Mouse (Mus musculus) cerebellum, adult 2 months (tissue): Measurements from ENCODE around the gene Prmt7. TPM values are rescaled to one million over a fixed set of nuclear protein-coding genes. Genes with fewer than 3 reads are reported as not detected.

Experiments used
- DNase-seq, 2 experiments: peaks; one replicate each; pipeline ENCODE4 v3.0.0; 2021
- H3K27ac ChIP-seq: fragments of 200-500 bp; 2 replicates; pipeline ENCODE4 v1.5.1; 2012; ENCODE audit warnings: low read length, control low read depth, inconsistent platforms; ENCODE audit not compliant: insufficient read depth
- H3K27me3 ChIP-seq: fragments of 200-500 bp; 2 replicates; pipeline ENCODE4 v1.6.1; 2012; ENCODE audit warnings: inconsistent platforms, mild to moderate bottlenecking, low read length, moderate library complexity; ENCODE audit not compliant: control insufficient read depth, insufficient read depth
- H3K4me1 ChIP-seq: fragments of 200-500 bp; 2 replicates; pipeline ENCODE4 v1.6.1; 2011; ENCODE audit warnings: low read length; ENCODE audit not compliant: control insufficient read depth, insufficient read depth
- H3K4me3 ChIP-seq: fragments of 200-500 bp; replicated peaks from 2 replicates; pipeline ENCODE3; 2011; ENCODE audit warnings: mild to moderate bottlenecking, low read depth, low read length, control low read depth; ENCODE audit not compliant: insufficient read depth
- CTCF ChIP-seq: fragments of 200-500 bp; IDR thresholded peaks from 2 replicates; pipeline ENCODE4 v1.5.1; 2011; ENCODE audit warnings: low read depth, mild to moderate bottlenecking, control low read depth, low read length, moderate library complexity, borderline replicate concordance; ENCODE audit not compliant: insufficient read depth
- POLR2A ChIP-seq: fragments of 200-500 bp; IDR thresholded peaks from 2 replicates; pipeline ENCODE4 v1.6.1; 2011; ENCODE audit warnings: low read length, control low read depth, borderline replicate concordance; ENCODE audit not compliant: insufficient read depth
- WGBS: fragments of 180-500 bp; shearing (Covaris S2); methylation state at CpG from one replicate; pipeline ENCODE4 v1.1.7; 2018; 5-methylcytosine and 5-hydroxymethylcytosine counted together
- polyA plus RNA-seq: library from polyadenylated mRNA; depleted of rRNA; stranded (reverse); fragments of >200 nt; gene quantifications from 2 replicates; pipeline ENCODE4 v1.2.3, GENCODE M21; 2012

Prmt7 gene
- polyA plus RNA-seq, 1 experiment: 36.1 TPM

DNA sequence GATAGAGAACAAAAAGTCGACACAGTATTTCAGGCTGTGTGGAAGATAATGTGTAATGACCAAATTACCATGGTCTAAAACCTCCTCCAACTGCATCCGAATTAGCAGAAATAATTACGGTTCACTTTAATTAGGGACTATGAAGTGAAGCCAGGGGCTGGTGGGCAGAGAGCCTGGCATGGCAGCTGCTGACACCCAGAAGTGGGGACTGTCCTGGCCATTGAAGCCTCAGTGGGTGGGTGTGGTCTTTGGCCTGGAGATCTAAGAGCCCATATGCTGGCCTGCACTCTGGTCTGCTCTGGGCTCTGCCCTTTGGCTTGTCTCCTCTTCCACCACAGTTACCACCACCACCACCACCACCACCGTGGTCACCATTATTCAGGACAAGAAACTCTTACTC is 53.2 kb downstream of the Prmt7 start:
- no peak for DNase-seq
- H3K27ac ChIP-seq: no peak overlapping the region
- no peak overlapping the region for H3K4me3 ChIP-seq
- H3K4me1 ChIP-seq: peaks cover 18% of the 10 kb centered on the region
- TF ChIP-seq CTCF: no peak
- TF ChIP-seq POLR2A: no peak
- no peaks in the 10 kb centered on the region for H3K27me3 ChIP-seq
- WGBS: 44% methylated on average over 4 of the region's 4 CpGs

DNA sequence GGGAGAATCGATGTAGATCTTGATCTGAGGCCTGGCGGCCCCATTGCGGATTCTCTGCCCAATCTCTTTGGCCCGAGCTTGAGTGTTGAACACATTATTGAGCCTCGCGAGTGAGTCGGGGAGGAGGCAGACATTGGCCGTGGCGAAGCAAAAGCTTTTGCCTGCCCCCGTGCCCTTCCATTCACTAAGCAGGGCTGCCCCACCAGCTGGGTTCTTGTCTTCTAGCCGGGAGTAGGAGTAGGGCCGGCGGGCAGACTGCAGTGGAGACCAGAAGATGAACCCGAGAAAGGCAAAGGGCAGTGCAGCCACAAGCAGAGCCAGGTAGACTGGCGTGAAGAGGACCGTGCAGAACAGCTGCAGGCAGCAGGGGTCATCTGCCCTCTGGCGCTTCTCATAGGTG is 54.7 kb downstream of the Prmt7 start:
- Histone ChIP-seq H3K27ac (no peak overlapping the region), H3K4me3 (no peak overlapping the region), H3K4me1 (peaks cover 7% of the 10 kb centered on the region), H3K27me3 (no peaks in the 10 kb centered on the region)
- no peak for TF ChIP-seq POLR2A
- no peak for TF ChIP-seq CTCF
- 63% methylated on average over 17 of the region's 17 CpGs for WGBS
- no peak for DNase-seq

DNA sequence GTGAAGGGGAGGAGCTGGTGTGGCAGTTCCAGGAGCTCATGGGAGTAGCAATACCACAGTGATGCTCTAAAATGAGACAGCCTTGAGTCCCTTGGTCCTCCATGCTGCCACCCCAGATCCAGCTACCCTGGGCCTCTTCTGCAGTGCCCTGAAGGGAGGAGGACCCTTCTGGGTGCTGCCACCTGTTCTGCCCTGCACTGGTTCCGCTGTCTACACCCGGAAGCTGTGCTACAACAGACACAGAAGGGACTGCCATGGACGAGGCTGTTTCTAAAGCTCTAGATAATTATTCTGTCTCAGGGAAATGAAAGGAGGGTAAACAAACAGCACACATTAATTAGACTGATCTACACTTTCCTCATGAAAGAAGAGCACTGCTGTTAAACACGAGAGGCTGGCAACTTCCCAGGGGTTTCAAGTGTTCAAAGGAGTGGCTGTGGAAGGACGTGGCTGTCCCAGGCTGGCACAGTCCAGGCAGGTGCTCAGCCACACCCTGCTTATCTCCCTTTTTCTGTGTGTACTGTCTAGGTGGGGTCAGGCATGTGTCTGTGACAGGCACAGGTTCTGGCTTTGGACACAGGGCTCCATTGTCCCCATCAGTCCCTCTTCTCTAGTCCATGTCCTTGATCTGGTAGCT is 58.1 kb downstream of the Prmt7 start:
- Histone ChIP-seq H3K4me3 (no peak overlapping the region), H3K27me3 (no peaks in the 10 kb centered on the region), H3K27ac (no peak overlapping the region), H3K4me1 (no peaks in the 10 kb centered on the region)
- no peak for DNase-seq
- no peak for TF ChIP-seq CTCF
- no peak for TF ChIP-seq POLR2A
- 75% methylated on average over 5 of the region's 5 CpGs for WGBS

DNA sequence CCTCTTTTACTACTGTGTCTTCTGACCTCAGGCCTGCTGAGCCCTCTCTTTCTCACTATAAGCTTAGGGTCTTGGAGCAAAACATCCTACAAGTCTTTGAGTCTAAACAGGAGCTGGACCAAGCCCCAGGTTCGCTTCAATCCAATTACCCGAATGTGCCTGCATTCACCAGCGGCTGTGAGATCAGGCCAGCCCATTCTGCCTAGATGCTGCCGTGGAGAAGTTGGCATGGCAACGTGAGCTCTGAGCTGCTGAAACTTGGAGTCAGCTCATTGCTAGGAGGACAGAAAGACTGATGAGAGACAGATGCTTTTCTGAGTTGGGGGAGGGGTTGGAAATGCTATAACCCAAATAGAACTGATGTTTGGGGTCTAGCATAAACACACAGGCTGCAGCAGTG is 60.1 kb downstream of the Prmt7 start:
- Histone ChIP-seq H3K27me3 (no peaks in the 10 kb centered on the region), H3K4me1 (no peaks in the 10 kb centered on the region), H3K4me3 (no peak overlapping the region), H3K27ac (no peak overlapping the region)
- TF ChIP-seq CTCF (no peak), POLR2A (no peak)
- WGBS: 38% methylated on average over 5 of the region's 5 CpGs
- DNase-seq: no peak

DNA sequence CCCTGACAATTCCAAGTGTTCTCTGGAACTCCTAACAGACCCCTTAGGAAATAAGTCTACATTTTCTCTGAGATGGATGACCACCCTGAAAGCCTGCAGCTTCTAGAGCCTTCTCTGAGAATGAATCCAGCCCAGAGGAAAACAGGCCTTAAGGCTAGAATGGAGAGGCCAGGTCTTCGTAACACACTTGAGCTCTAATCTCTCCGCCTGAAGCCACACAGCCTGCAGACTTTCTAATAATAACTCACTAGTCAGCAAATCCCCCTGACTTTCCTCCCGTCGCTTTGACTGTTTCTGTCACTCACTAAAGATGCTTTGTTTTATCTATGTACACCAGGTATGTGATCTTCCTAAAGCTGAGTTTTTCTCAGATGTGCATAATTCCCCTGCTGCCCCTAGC is 60.6 kb downstream of the Prmt7 start:
- no peak overlapping the region for H3K27ac ChIP-seq
- H3K4me1 ChIP-seq: no peaks in the 10 kb centered on the region
- TF ChIP-seq CTCF (no peak), POLR2A (no peak)
- 67% methylated on average over 4 of the region's 4 CpGs for WGBS
- H3K27me3 ChIP-seq: no peaks in the 10 kb centered on the region
- H3K4me3 ChIP-seq: no peak overlapping the region
- no peak for DNase-seq

DNA sequence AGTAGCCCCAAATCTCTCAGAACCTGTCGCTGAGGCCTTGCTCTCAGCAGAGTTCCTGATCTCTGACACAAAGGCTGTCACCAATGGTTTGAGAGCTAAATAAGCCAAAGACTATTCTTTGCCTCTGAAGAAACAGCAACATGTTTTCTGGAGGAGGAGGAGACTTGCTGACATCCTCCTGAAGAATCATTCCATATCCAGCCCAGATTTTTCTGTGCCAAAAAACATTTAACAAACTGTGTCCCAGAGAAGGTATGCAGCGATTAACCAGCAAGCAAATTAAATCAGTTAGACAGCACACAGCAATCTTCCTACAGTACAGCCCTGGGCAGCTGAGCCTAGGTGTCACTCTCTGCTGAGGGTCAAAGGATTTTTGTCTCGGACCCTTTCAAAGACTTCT is 62.7 kb downstream of the Prmt7 start:
- no peaks in the 10 kb centered on the region for H3K4me1 ChIP-seq
- WGBS: 84% methylated on average over 3 of the region's 3 CpGs
- no peaks in the 10 kb centered on the region for H3K27me3 ChIP-seq
- no peak for DNase-seq
- no peak overlapping the region for H3K27ac ChIP-seq
- no peak overlapping the region for H3K4me3 ChIP-seq
- TF ChIP-seq CTCF: no peak
- no peak for TF ChIP-seq POLR2A

DNA sequence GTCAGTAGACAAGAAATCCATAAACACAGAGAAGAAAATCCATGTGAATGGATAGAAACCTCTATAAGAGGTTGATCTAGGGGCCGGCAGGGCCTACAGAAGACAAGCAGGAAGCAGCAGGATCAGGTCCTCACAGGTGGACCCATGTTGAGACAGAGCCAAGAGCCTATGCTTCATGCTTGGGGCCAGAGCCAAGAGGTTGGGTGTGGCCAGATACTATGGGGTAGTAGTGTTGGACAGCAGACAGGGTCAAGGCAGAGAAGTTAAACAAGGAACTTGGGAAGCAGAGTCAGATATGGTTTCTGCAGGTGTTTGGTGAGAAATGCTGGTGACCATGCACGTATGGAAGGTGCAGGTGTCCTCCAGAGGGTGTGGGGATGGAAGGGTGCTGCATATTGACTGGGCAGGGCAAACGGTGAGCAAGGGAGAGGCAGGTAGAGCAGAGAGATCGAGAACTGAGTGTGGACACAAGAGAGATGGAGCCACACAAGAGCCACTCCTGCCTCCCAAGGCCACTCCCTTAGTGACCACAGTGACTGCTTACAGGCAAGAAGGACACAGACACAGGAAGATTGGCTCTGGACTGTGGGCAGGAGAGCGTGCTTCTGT is 66.1 kb downstream of the Prmt7 start:
- Histone ChIP-seq H3K27ac (no peak overlapping the region), H3K27me3 (no peaks in the 10 kb centered on the region), H3K4me1 (no peaks in the 10 kb centered on the region), H3K4me3 (no peak overlapping the region)
- WGBS: 87% methylated on average over 5 of the region's 5 CpGs
- no peak for DNase-seq
- TF ChIP-seq POLR2A: no peak
- TF ChIP-seq CTCF: no peak

DNA sequence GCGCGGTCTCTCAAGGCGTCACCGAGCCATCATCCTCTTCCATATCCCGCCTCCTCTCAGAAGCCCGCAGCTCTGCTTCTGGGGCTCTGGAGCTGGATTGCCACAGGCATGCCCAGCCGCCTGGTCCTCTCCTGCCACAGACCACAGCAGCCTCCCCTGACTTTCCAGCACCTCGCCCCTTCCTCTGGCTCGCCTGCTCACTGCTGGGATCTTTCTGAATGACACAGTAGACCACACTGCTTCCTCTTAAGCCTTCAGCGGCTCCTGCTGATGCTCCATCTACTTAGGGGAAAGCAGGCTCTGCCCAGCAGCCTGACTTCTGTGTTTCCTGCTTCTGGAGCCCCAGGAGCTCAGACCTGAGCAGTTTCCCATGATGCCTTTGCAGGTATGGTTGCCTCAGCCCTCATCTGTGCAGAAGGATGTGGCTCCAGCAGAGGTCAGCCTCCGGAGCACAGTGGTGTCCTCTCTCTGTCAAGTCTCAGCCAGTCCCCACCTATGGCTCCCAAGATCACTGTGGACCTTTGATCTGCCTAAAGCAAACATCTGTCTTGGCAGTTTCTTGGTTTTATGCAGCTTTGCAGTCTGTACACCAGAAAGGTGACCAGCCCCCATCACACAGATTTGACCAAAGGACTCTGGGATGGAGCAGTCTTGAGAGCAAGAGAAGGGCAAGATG is 67.8 kb downstream of the Prmt7 start:
- no peak for DNase-seq
- Histone ChIP-seq H3K27me3 (no peaks in the 10 kb centered on the region), H3K4me1 (no peaks in the 10 kb centered on the region), H3K27ac (no peak overlapping the region), H3K4me3 (no peak overlapping the region)
- TF ChIP-seq CTCF (no peak), POLR2A (no peak)
- WGBS: 92% methylated on average over 11 of the region's 11 CpGs
